Mouse (Mus musculus) cerebellum, postnatal 14 days (tissue): ENCODE measurements at regions not wholly inside any gene's neighbourhood (a gene's known extent, or its start where the extent isn't known, plus 50 kb on each side); places are given as distances from the start of the nearest gene placed in this dataset.
A peak's percentile ranks its signal among the peaks of the same experiment; 100 is the strongest.

ENCODE experiments used
- DNase-seq, 2 experiments: peaks; one replicate each; pipeline ENCODE4 v3.0.0; 2021; ENCODE audit warnings: mixed read lengths in 2 of 2

GRCm38 (mm10) chr4:58728641-58729040, 58.9 kb downstream of the Olfr267 start:
- DNase-seq = no peak

DNA sequence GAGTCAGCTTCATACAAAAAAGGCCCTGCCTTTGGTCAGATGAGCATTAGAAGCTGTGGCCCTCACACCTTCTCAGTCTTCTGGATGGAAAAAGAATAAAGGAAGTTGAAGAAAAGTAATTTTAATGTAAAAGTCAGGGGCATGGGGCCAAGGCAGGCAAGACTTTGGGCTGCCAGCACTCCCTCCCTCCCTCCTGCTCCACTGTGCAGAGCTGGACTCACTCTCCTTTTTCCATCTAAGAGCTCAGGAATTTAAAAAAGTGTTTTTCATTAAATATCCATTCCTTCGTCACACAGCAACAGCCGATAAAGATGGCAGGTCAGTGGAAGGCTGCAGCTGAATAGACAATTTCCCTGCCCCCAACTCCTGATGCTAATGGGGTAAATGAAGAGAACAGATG, 61.1 kb downstream of the Olfr267 start:
- DNase-seq = no peak

GRCm38 (mm10) chr4:58722772-58723171, 64.7 kb downstream of the Olfr267 start:
- peak in 1 of 2 experiments; percentile 7 for DNase-seq

GRCm38 (mm10) chr4:58720682-58721081, 66.8 kb downstream of the Olfr267 start:
- DNase-seq = no peak

DNA sequence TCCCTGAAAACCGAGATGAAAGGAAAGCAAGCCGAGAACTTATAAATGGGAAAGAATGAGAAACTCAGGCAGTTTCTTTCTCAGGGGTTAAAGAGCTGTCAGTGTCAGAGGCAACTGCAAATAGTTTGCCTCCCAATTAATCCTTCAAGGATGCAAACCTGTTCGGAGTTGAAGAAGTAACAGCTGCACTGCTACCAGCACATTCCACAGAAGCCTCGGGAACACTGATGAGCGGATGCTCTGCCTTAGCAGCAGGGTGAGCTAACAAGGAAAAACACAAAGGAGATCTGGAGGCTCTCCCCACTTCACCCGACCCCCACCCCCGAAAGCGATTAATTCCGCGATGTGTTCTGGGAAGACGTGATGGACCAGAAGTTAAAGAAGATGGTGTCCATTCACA, 71.1 kb downstream of the Olfr267 start:
- no peak for DNase-seq

DNA sequence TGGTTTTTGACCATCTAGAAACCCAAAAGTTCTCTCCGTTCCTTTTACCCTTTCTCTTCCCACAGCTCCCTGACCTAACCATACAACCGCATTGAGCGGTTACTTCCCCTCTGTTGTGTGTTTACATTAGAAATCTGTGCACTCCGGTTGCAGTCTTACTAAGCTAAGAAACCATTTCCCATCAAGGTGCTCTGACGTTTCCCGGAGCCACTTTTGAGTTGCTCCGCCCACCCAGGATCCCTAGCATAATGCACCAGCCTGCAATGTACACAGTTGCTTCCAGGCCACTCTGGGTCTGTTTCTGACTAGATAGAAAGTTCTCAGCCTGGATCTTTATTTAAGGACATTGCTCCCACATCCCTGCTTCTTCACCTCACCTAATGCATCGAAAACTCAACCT, 71.7 kb downstream of the Olfr267 start:
- no peak for DNase-seq

DNA sequence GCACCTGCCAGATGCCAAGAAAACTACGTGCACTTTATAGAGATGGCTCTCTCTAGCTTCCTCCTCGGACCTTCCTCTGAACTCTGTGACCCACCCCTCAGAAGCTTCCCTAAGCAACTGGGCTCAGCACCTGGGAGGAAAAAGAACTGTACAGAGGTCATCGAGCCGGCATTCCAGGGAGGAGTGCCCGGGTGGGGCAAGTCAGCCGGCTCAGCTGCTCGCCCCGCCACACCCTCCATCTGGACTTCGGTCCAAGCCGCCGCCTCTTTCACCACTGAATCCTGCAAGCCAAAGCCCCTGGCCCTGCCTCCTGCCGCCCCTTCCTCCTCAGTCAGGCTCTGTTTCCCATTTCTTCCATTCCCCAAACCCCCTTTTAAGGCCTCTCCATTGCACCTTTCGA, 73.3 kb downstream of the Olfr267 start:
- no peak for DNase-seq

DNA sequence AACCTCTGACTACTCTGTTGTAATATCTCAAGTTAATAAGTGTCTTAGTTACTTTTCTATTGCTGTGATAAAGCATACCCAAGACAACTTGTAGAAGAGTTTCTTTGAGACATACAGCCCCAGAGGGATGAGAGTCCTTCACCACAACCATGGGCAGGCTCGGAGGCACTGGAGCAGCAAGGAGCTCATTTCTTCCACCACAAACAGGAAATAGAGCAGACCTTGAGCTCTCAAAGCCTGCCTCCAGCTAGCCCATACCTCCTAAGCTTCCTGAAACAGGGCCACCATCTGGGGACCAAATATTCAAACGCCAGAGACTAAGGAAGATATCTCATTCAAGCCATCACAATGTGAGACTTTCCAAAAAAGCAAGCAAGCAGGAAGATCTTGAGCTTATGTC, 74.6 kb downstream of the Olfr267 start:
- no peak for DNase-seq

GRCm38 (mm10) chr4:58712166-58712565, 75.3 kb downstream of the Olfr267 start:
- no peak for DNase-seq

- no peak for DNase-seq
These were observed 88.2 kb downstream of the Olfr267 start for GRCm38 (mm10) chr4:58699236-58699798.

DNA sequence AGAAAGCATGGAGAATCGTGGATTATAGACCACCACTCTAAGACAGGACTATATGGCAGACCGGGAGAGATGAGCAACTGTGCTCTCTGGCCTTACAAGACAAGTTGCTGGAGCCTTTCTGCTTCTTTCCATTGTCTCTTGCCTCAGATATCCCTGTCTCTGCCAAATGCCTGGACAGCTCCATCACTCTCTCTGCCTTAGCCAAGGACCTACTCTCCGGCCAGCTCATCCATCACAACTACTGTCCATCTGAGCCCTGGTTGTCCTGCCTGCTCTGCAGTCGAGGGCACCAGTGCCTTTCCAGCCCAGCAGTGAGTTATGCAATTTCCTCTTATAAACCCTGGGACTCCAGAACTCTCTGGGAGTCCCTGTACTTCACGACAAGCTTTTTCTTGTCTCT, 88.7 kb downstream of the Olfr267 start:
- DNase-seq = no peak

- DNase-seq = no peak
These were observed 90.8 kb downstream of the Olfr267 start for GRCm38 (mm10) chr4:58696684-58697083.

GRCm38 (mm10) chr4:58695281-58695680, 92.2 kb downstream of the Olfr267 start:
- no peak for DNase-seq

- peak in 1 of 2 experiments; percentile 5 for DNase-seq
These were observed 94.5 kb downstream of the Olfr267 start for GRCm38 (mm10) chr4:58693018-58693417.

DNA sequence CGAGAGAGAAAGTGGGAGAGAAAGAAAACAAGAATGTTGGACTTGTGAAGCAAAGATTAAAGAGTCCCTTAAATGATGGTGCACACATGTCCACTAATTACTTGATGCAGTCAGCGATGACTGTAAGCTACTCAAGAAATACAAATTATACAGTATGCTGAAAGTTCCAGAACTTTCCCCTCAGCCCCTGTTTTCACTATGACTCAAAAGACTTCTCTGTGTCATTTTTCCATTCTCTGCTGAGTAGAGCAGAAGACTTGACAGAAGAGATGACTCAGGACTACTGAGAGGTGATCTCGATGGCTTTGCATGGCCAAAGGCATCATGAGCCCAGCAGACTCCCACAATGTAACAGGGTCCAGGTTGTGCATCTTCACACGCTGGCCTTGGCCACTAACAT, 105.6 kb downstream of the Olfr267 start:
- no peak for DNase-seq

- DNase-seq = no peak
These were observed 109.7 kb downstream of the Olfr267 start for GRCm38 (mm10) chr4:58677701-58678385.

DNA sequence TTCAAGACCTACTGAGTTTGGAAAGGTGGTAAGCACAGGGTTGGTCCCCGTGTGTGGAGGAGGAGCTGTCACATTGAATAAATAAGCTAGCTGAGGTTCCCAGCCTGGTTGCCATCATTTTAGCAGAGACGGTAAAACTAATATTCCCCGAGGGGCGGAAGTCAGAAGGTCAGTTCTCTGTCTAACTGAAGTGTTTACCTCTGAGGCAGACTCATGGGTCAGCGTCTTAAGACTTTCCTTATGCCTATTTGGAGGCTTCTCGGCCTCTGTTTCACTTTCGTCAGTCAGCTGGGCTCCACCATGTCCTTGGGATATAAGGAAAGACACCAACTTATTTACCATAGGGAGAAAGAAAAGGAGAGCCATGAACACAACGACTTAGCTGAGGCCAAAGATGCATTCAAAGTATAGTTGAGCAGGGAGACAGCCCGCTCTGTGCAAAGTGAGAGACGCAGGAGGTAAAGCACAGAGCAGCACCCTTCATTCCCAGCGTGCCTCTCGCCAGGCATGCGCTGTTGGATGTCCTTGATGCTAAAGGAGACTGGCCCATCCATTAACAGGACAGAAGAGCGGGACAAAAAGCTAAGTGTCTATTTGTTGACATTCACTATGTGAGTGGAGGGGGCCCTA, 116.0 kb downstream of the Olfr267 start:
- DNase-seq = no peak

DNA sequence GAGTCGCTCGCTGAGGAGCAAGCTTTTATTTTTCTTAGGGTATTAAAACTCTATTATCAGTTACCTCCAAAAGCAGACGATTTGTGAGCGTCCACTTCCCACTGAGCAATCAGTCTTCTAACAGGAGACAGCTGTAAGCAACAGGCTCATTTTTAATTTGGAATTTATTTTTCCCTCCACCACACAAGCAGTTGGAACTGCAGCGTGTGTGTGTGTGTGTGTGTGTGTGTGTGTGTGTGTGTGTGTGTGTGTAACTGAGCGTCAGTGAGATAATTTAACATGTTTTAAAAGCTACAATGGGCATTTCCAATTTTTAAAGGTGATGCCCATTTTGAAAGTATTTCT, 116.6 kb downstream of the Olfr267 start:
- peak in 1 of 2 experiments; percentile 7 for DNase-seq

GRCm38 (mm10) chr4:58670107-58670905, 116.6 kb upstream of the Lpar1 start:
- peak; percentile 20 to 51 for DNase-seq

DNA sequence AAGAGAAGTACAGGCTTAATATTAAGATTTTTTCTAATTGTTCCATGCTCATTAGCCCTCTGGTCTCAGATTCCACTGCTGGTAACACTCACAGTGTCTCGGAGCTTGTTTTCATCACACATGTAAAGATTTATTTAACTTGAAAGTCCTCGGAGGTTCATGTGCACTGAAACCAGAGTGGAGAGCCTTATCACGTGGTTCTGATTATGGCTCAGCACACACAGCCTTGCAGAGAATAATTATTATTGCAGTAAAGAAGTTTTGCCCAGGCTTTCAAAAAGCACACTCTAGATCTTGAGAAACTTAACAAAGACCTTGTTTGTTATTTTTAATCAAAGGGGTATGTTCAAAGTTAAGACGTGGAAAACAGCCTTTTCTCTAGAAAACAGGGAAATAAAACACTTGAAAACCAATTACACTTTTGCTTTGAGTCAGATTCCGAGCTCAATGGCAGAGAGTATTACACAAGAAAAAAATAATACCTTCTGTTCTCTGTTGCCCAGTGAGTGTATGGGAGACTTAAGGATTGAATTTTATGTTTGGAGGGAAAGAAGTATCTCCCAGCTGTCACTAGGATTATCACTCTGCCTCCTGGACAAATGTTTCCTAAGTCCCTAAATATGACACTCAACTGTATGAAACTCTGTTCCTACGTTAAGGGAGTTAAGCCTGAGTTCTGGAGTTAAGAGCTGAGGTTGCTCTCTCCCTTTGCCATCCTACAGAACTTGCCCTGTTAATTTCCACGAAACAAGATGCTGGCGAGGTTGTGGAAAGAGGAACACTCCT, 114.9 kb upstream of the Lpar1 start:
- DNase-seq = no peak

- DNase-seq = no peak
These were observed 110.0 kb upstream of the Lpar1 start for GRCm38 (mm10) chr4:58663628-58664205.

DNA sequence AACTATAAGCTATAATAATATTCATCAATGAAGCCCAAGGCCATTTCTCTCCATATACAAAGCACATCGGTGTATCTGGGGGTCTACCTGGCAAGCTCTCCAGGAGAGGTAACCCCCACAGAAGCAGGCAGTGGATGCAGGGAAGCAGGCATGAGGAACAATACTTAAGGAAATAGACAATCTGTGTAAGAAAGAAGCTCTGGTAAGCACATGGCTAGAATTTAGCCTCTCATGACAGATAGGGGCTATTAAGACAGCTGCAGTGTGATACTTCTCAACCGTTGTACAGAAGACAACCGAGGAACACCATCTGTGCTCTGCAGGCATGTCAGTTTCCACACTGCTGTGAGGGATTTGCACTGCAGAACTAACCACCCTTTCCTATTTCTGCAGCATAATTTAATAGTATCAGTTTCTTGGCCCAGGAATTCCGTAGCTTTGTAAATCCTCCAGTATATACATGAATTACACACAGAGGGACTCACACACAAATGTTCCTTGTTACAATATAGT, 108.1 kb upstream of the Lpar1 start:
- DNase-seq = no peak
